Mouse (Mus musculus): Measurements from ENCODE around the gene Olfr514.

Olfr514 gene

GRCm38 (mm10) chr7:108825897-108826296, at the start of gene Olfr514:
Gene Olfr514 (minus strand): TSS chr7:108825997.
- in situ Hi-C loops (cut with MboI; ENCODE audit: unreplicated experiment in 2 of 2) = no loop called here

DNA sequence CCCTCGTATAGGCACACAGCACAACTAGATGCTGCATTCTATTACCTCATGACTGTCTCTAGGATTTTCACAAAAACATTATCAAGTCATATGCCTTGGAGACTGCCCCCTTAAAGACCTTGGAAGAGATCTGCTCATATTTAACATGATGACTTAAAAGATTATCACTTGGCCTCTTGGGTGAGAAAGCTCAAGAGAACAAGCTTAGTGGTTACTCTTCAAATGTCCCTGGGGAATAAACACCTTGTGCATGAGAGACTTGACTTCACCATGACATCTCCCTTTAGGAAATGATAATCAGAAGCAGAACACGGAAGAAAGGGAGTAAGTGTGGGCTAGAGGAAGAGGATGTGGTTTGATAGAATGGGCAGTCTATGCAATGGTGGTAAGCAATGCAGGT, 46.5 kb upstream of the Olfr514 start, which contains the start of gene Olfr517:
Olfr517 (minus strand) TSS at position 101 of the 400 bp plus-strand sequence.
- in situ Hi-C loops (cut with MboI; ENCODE audit: unreplicated experiment in 2 of 2) = no loop called here

DNA sequence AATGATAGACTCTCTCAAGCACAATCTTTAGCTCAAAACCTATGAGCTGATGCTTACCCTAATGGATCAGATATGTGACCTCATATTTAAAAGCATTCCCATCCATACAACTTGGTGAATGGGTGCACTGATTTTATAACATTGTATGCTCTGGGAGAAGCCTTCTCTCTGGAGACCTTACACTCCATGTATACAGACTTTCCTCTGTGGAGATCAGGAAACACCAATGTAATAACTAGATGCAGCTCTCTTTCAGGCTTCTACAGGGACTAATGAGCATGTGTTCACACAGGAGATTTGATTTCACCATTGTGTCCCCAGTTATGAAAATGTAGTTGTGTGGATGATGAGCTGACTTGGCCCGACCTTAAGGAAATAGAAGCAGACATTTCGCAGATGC, 24.6 kb upstream of the Olfr514 start, which contains the start of gene Olfr516:
Olfr516 (minus strand) TSS at position 101 of the 400 bp plus-strand sequence.
- in situ Hi-C loops (cut with MboI; ENCODE audit: unreplicated experiment in 2 of 2) = no loop called here

- in situ Hi-C loops (cut with MboI; ENCODE audit: unreplicated experiment in 2 of 2) = loop anchor here (5.0 kb wide), 3 partner anchors 118 to 213 kb away; partner anchors contain the start of genes Eif3f (in 2 of the 2) and Nlrp10 (in 2 of the 2)
Measured at GRCm38 (mm10) chr7:108814593-108815215, 11.1 kb downstream of the Olfr514 start.

- in situ Hi-C loops (cut with MboI; ENCODE audit: unreplicated experiment in 2 of 2) = no loop called here
Measured at GRCm38 (mm10) chr7:108797205-108797933, 28.4 kb downstream of the Olfr514 start.

Measured in v-Abl transformed pro-B cells (cell line).